Mouse (Mus musculus) cerebellum, postnatal 25 days (tissue): ENCODE measurements around the gene Kifc1.
"Not testable (repeated sequence)": the region's sequence is repeated elsewhere in the genome, so short reads cannot be mapped to it uniquely, and the experiment has no call there.

Source experiments
- DNase-seq, 2 experiments: peaks; one replicate each; pipeline ENCODE4 v3.0.0; 2021; ENCODE audit warnings: mixed read lengths in 2 of 2

The Kifc1 gene

GRCm38 (mm10) chr17:33901653-33902052 is 11.2 kb upstream of the Kifc1 start:
- DNase-seq, result no peak

GRCm38 (mm10) chr17:33900989-33901314 is 10.5 kb upstream of the Kifc1 start:
- no peak for DNase-seq

- no peak for DNase-seq
Observed at GRCm38 (mm10) chr17:33900281-33900988, 10.0 kb upstream of the Kifc1 start.

GRCm38 (mm10) chr17:33899642-33900041 is 9.2 kb upstream of the Kifc1 start:
- DNase-seq, result no peak

GRCm38 (mm10) chr17:33898193-33898592 is 7.7 kb upstream of the Kifc1 start:
- DNase-seq, result not testable (repeated sequence)

GRCm38 (mm10) chr17:33897114-33897794 is 6.8 kb upstream of the Kifc1 start:
- peak in 1 of 2 experiments; percentile 62 for DNase-seq

- not testable (repeated sequence) for DNase-seq
Observed at GRCm38 (mm10) chr17:33893011-33893410, 2.5 kb upstream of the Kifc1 start.

- DNase-seq, result no peak
Observed at GRCm38 (mm10) chr17:33892429-33892828, 2.0 kb upstream of the Kifc1 start.

- not testable (repeated sequence) for DNase-seq
Observed at GRCm38 (mm10) chr17:33891892-33892291, 1.4 kb upstream of the Kifc1 start.

- no peak for DNase-seq
Observed at GRCm38 (mm10) chr17:33891357-33891756, 896 bp upstream of the Kifc1 start.

GRCm38 (mm10) chr17:33889941-33890532 is 424 bp downstream of the Kifc1 start:
- not testable (repeated sequence) for DNase-seq

GRCm38 (mm10) chr17:33888230-33888629 is 2.2 kb downstream of the Kifc1 start:
- DNase-seq, result not testable (repeated sequence)

- not testable (repeated sequence) for DNase-seq
Observed at GRCm38 (mm10) chr17:33887802-33888201, 2.7 kb downstream of the Kifc1 start.

- DNase-seq, result not testable (repeated sequence)
Observed at GRCm38 (mm10) chr17:33884320-33884719, 6.1 kb downstream of the Kifc1 start.

- not testable (repeated sequence) for DNase-seq
Observed at GRCm38 (mm10) chr17:33875797-33876196, 14.7 kb downstream of the Kifc1 start.

GRCm38 (mm10) chr17:33874411-33874810 is 16.1 kb downstream of the Kifc1 start:
- peak; percentile 35 to 54 for DNase-seq

GRCm38 (mm10) chr17:33873537-33873936 is 16.9 kb downstream of the Kifc1 start, which contains the start of gene Gm7029:
Gm7029 (plus strand) TSS chr17:33873837.
- not testable (repeated sequence) for DNase-seq

- peak; percentile 17 to 45 for DNase-seq
Observed at GRCm38 (mm10) chr17:33865330-33866030, 25.0 kb downstream of the Kifc1 start.

- no peak for DNase-seq
Observed at GRCm38 (mm10) chr17:33857816-33858215, 32.6 kb downstream of the Kifc1 start.

- no peak for DNase-seq
Observed at GRCm38 (mm10) chr17:33851331-33851730, 39.1 kb downstream of the Kifc1 start.

GRCm38 (mm10) chr17:33848139-33848538 is 42.3 kb downstream of the Kifc1 start:
- DNase-seq, result no peak

- DNase-seq, result no peak
Observed at GRCm38 (mm10) chr17:33844196-33844595, 46.3 kb downstream of the Kifc1 start.
